Mouse (Mus musculus): ENCODE measurements around the gene Anxa11. TPM values are rescaled to one million over a fixed set of nuclear protein-coding genes. Genes with fewer than 3 reads are reported as not detected.
"Not testable (repeated sequence)": the region's sequence is repeated elsewhere in the genome, so short reads cannot be mapped to it uniquely, and the experiment has no call there.

Anxa11 gene
- polyA plus RNA-seq, 1 experiment from 2014 or later = 95.3 TPM

DNA sequence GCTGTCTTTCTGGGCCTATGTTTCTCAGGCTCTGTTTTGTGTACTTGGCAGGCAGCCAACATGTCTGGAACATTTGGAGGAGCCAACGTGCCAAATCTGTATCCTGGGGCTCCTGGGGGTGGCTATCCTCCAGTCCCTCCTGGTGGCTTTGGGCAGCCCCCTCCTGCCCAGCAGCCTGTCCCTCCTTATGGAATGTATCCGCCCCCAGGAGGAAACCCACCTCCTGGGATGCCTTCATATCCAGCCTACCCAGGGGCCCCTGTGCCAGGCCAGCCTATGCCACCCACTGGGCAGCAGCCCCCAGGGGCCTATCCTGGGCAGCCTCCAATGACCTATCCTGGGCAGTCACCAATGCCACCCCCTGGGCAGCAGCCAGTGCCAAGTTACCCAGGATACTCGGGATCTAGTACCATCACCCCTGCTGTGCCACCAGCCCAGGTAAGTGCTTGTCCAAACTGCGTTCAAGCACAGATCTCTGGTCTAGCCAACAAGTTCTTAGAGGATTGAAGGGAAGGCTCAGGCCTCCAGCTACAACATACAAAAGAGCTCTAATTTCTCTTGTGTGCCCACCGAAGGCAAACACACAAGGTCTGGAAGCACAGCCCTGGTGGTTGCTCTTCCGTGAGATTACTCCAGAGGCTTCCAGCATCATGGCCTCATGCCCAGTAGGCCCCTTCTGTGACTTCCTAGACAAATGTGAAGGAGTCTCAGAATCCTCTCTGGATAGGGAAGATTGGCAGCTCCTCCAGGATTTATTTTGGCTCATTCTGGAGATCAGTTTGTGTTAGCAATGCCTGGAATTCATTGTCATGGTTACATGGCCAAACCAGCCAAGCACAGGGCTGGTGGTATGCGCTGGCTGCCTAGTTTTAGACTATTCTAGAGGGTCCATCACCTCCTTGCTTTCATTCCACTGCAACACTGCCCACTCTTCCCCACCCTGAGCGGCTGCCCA, 30.8 kb downstream of the Anxa11 start:
- H3K9ac ChIP-seq (ENCODE audit: low read depth, low read length) = no peak overlapping the region
- WGBS = 72% methylated on average over 8 of the region's 8 CpGs
- peak overlapping the region; percentile 28; the same call in 1 of the 2 replicates for H3K27ac ChIP-seq (ENCODE audit: low read length)
- peaks cover 27% of the 10 kb centered on the region for H3K4me1 ChIP-seq (ENCODE audit: control insufficient read depth, insufficient read depth, low read length)
- H3K4me3 ChIP-seq (ENCODE audit: low read length) = no peak overlapping the region
- H3K4me2 ChIP-seq (ENCODE audit: low read depth, low read length) = no peak overlapping the region
- H3K9me3 ChIP-seq (ENCODE audit: control insufficient read depth, low read length) = no peaks in the 10 kb centered on the region
- H3K27me3 ChIP-seq (replicated peaks; ENCODE audit: control insufficient read depth, insufficient read depth, low read length) = no peaks in the 10 kb centered on the region
- H3K36me3 ChIP-seq (ENCODE audit: control insufficient read depth, insufficient read depth, low read length) = peaks cover 8% of the 10 kb centered on the region; the same call in 1 of the 2 replicates
- ATAC-seq = no peak

DNA sequence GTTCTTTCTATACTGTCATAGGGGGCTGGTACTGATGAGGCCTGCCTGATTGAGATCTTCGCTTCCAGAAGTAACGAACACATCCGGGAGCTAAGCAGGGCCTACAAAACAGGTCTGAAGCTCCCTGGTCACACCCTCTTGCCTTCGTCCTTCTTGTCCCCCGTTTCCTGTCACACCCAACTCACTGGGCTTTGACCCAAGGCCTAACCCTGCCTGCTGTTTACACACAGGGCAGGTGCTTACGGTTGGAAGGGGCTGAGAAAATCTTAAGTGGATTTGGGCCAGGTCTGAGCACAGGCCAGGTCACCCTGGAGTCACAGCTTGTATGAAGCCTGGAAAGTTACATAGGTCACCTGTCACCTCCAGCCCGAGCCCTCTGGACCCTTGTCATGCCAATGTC, 34.7 kb downstream of the Anxa11 start:
- not testable (repeated sequence) for H3K27me3 ChIP-seq (replicated peaks; ENCODE audit: control insufficient read depth, insufficient read depth, low read length); H3K9ac ChIP-seq (ENCODE audit: low read depth, low read length); H3K9me3 ChIP-seq (ENCODE audit: control insufficient read depth, low read length); ATAC-seq; H3K4me1 ChIP-seq (ENCODE audit: control insufficient read depth, insufficient read depth, low read length); H3K36me3 ChIP-seq (ENCODE audit: control insufficient read depth, insufficient read depth, low read length); H3K4me2 ChIP-seq (ENCODE audit: low read depth, low read length); H3K4me3 ChIP-seq (ENCODE audit: low read length); H3K27ac ChIP-seq (ENCODE audit: low read length)
- no CpG with 5 or more reads among the region's 7 CpGs for WGBS

DNA sequence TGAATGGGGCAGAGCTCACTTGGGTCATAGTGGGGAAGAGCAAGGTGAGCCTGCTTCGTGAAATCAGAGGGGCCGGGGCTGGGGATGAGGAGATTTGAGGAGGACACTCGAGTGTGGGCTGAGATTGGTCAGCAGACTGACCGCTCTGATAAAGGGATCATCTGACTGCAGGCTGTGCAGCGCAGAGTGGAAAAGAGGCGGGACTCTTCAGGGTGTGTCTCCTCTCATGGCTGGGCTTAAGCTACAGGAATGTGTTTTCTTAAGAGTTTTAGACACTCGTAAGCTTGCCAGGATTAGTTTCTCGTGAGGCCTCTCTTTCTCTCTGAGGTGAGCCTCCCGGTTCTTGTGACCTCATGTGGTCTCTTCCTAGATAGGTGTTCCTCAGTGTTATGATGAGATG, 39.8 kb downstream of the Anxa11 start:
- not testable (repeated sequence) for H3K4me2 ChIP-seq (ENCODE audit: low read depth, low read length); H3K27ac ChIP-seq (ENCODE audit: low read length); H3K27me3 ChIP-seq (replicated peaks; ENCODE audit: control insufficient read depth, insufficient read depth, low read length); H3K4me3 ChIP-seq (ENCODE audit: low read length); H3K9me3 ChIP-seq (ENCODE audit: control insufficient read depth, low read length); H3K36me3 ChIP-seq (ENCODE audit: control insufficient read depth, insufficient read depth, low read length); H3K4me1 ChIP-seq (ENCODE audit: control insufficient read depth, insufficient read depth, low read length); H3K9ac ChIP-seq (ENCODE audit: low read depth, low read length)
- no CpG with 5 or more reads among the region's 9 CpGs for WGBS
- peak; percentile 48; the same call in 1 of the 2 replicates for ATAC-seq

DNA sequence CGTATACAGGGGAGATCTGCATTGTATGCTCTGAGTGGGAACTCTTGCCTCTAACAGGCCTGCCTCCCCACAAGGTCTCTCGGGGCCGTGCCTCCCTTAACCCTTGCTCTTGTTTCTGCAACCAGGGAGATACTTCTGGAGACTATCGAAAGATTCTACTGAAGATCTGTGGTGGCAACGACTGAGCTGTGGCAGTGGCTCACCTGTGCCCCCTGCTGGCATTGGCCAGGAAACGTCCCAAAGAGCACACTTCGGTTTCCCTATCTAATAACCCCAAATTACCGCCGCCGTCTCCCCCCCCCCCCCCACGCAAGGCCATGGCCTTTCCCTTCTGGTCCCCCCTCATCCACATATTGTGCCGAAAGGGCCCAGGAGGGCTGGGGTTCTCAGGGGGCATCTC, 43.9 kb downstream of the Anxa11 start:
- ATAC-seq; H3K4me2 ChIP-seq (ENCODE audit: low read depth, low read length); H3K9me3 ChIP-seq (ENCODE audit: control insufficient read depth, low read length); H3K9ac ChIP-seq (ENCODE audit: low read depth, low read length); H3K4me1 ChIP-seq (ENCODE audit: control insufficient read depth, insufficient read depth, low read length); H3K27ac ChIP-seq (ENCODE audit: low read length); H3K4me3 ChIP-seq (ENCODE audit: low read length); H3K27me3 ChIP-seq (replicated peaks; ENCODE audit: control insufficient read depth, insufficient read depth, low read length); H3K36me3 ChIP-seq (ENCODE audit: control insufficient read depth, insufficient read depth, low read length): not testable (repeated sequence)
- no CpG with 5 or more reads among the region's 12 CpGs for WGBS

DNA sequence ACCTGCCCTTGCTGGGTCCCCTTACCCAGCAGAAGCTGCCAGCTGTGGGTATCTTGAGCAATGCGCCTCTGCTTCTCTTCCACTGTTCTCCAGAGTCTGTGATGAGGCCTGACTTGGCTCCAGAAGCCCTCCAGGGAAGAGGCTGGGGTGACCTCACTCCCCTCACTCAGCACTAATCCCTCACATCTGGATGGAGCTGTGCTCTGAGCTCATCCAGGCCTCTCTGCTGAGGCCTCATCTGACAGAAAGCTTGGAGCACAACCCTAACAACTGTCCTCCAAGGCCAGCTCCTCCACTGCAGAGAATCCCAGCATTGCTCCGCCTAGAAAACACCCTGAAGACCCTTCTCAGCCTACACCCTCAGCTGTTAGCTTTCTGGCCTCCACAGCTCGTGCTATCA, 52.6 kb downstream of the Anxa11 start:
- peak; percentile 38; the same call in 1 of the 2 replicates for ATAC-seq
- WGBS = no CpG with 5 or more reads among the region's 3 CpGs
- not testable (repeated sequence) for H3K9ac ChIP-seq (ENCODE audit: low read depth, low read length)

DNA sequence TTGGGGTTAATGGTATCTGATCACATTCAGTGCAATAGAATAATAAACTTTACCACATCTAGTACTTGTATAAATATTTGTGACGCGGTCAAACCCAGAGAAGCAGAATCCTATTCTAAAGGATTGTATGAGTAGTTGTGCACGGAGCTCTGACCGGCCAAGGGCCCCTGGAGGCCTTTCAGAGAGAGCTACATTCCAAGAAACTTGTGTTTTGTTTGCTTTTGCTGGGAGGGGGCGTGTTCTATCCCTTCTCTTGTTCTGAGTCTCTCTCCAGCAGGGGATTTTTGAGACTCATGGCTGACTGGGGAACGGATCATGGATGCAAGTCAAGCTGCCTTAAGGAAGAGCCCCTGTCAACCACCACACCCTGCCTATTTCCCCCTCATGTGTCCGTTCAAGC, 53.7 kb downstream of the Anxa11 start:
- no CpG with 5 or more reads among the region's 7 CpGs for WGBS
- not testable (repeated sequence) for H3K9me3 ChIP-seq (ENCODE audit: control insufficient read depth, low read length); H3K27ac ChIP-seq (ENCODE audit: low read length); H3K27me3 ChIP-seq (replicated peaks; ENCODE audit: control insufficient read depth, insufficient read depth, low read length); H3K9ac ChIP-seq (ENCODE audit: low read depth, low read length); ATAC-seq; H3K4me1 ChIP-seq (ENCODE audit: control insufficient read depth, insufficient read depth, low read length); H3K4me2 ChIP-seq (ENCODE audit: low read depth, low read length); H3K4me3 ChIP-seq (ENCODE audit: low read length); H3K36me3 ChIP-seq (ENCODE audit: control insufficient read depth, insufficient read depth, low read length)

More for the DNA sequence above, 52.6 kb downstream of the Anxa11 start:
- not testable (repeated sequence) for H3K4me1 ChIP-seq (ENCODE audit: control insufficient read depth, insufficient read depth, low read length); H3K36me3 ChIP-seq (ENCODE audit: control insufficient read depth, insufficient read depth, low read length); H3K4me2 ChIP-seq (ENCODE audit: low read depth, low read length); H3K4me3 ChIP-seq (ENCODE audit: low read length); H3K27ac ChIP-seq (ENCODE audit: low read length); H3K9me3 ChIP-seq (ENCODE audit: control insufficient read depth, low read length); H3K27me3 ChIP-seq (replicated peaks; ENCODE audit: control insufficient read depth, insufficient read depth, low read length)

DNA sequence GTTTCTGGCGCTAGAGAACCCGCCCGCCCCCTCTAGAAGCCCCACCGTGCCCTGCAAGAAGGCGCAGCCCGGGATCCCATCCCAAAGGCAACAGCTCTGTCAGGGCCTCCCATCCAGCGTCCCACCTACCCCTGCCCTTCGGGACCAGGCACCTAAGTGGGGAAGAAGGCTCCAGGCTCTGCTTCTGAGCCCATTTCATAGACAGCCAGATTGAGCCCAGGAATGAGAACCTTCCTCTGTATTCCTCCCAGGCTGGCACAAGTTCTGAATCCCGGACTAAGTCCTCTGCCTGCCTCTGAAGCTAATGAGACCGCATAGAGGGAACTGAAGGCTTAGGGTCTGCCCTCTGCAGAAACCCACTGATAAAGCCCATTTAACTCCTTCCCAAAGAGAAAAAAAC, 61.0 kb downstream of the Anxa11 start, which contains the start of gene Plac9a:
Plac9a (minus strand) TSS at position 101 of the 400 bp plus-strand sequence.
- H3K4me1 ChIP-seq (ENCODE audit: control insufficient read depth, insufficient read depth, low read length); H3K9ac ChIP-seq (ENCODE audit: low read depth, low read length); H3K4me3 ChIP-seq (ENCODE audit: low read length); H3K27ac ChIP-seq (ENCODE audit: low read length); H3K4me2 ChIP-seq (ENCODE audit: low read depth, low read length); ATAC-seq; H3K36me3 ChIP-seq (ENCODE audit: control insufficient read depth, insufficient read depth, low read length); H3K9me3 ChIP-seq (ENCODE audit: control insufficient read depth, low read length); H3K27me3 ChIP-seq (replicated peaks; ENCODE audit: control insufficient read depth, insufficient read depth, low read length): not testable (repeated sequence)
- no CpG with 5 or more reads among the region's 10 CpGs for WGBS

DNA sequence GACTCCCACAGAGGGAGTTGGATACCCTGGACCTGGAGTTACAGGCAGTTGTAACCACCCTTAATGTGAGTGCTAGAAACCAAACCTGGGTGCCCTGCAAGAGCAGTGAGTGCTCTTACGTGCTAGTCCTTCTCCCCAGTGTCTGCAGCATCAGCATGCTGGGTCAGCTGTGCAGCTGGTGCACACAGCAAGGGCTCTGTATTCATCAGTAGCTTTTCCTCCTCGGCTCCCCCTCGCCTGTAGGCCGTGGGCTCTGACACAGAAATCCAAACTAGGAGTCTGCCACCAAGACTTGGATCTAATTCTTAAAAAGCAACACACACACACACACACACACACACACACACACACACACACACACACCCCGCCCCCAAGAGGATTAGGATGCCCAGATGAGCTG, 63.3 kb downstream of the Anxa11 start:
- no CpG with 5 or more reads among the region's 5 CpGs for WGBS

DNA sequence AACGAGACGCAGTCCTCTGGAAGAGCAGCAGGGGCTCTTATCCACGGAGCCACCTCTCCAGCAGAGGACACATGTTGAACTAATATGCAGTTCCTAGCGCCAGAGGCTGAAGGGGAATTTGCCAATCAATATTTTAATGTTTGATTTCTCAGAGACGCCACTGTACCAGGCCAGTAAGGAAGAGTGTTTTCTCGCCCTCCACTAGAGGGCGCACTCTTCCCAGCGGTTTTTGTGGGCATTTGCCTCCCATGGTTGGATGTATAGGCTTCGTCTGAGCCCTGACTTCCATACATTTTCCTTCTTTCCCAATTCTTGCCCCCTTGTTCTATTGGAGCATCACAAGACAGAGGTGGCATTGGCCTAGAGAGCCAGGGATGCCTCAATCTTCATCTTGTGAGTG, 65.3 kb downstream of the Anxa11 start:
- not testable (repeated sequence) for H3K9me3 ChIP-seq (ENCODE audit: control insufficient read depth, low read length); H3K27ac ChIP-seq (ENCODE audit: low read length); H3K36me3 ChIP-seq (ENCODE audit: control insufficient read depth, insufficient read depth, low read length); H3K9ac ChIP-seq (ENCODE audit: low read depth, low read length); H3K4me3 ChIP-seq (ENCODE audit: low read length); H3K4me2 ChIP-seq (ENCODE audit: low read depth, low read length); H3K4me1 ChIP-seq (ENCODE audit: control insufficient read depth, insufficient read depth, low read length); ATAC-seq; H3K27me3 ChIP-seq (replicated peaks; ENCODE audit: control insufficient read depth, insufficient read depth, low read length)
- no CpG with 5 or more reads among the region's 9 CpGs for WGBS

More for the DNA sequence above, 63.3 kb downstream of the Anxa11 start:
- not testable (repeated sequence) for H3K4me1 ChIP-seq (ENCODE audit: control insufficient read depth, insufficient read depth, low read length); H3K9ac ChIP-seq (ENCODE audit: low read depth, low read length); H3K4me2 ChIP-seq (ENCODE audit: low read depth, low read length); H3K27me3 ChIP-seq (replicated peaks; ENCODE audit: control insufficient read depth, insufficient read depth, low read length); H3K9me3 ChIP-seq (ENCODE audit: control insufficient read depth, low read length); H3K27ac ChIP-seq (ENCODE audit: low read length); ATAC-seq; H3K4me3 ChIP-seq (ENCODE audit: low read length); H3K36me3 ChIP-seq (ENCODE audit: control insufficient read depth, insufficient read depth, low read length)

Measured in intestine, embryonic 16.5 days (tissue).